Mouse (Mus musculus): ENCODE results near the gene Cep250. TPM values are rescaled to one million over a fixed set of nuclear protein-coding genes. Genes with fewer than 3 reads are reported as not detected.
"Not testable (repeated sequence)": the region's sequence is repeated elsewhere in the genome, so short reads cannot be mapped to it uniquely, and the experiment has no call there.

Gene Cep250
- polyA plus RNA-seq (2014; fragmentation: Nextera tagmentation; extraction: Ambion mirVana), result 20.5 and 23.6 TPM in 2 replicates

- Histone ChIP-seq H3K4me2 (ENCODE audit: low read depth, severe bottlenecking) (peak within 1 kb of the TSS; percentile 44), H3K4me1 (ENCODE audit: control insufficient read depth, insufficient read depth, low read length) (no peaks in the 10 kb centered on the region), H3K9ac (ENCODE audit: low read length) (peak within 1 kb of the TSS; percentile 96), H3K27ac (replicated peaks; ENCODE audit: low read depth, low read length) (peak within 1 kb of the TSS; percentile 84), H3K27me3 (ENCODE audit: control insufficient read depth, insufficient read depth, low read length) (no peaks in the 10 kb centered on the region), H3K4me3 (ENCODE audit: low read depth, low read length) (peak within 1 kb of the TSS; percentile 97), H3K9me3 (ENCODE audit: control insufficient read depth, low read length) (no peaks in the 10 kb centered on the region), H3K36me3 (ENCODE audit: control insufficient read depth, insufficient read depth, low read length) (peaks cover 2% of the 10 kb centered on the region; the same call in 1 of the 2 replicates)
- WGBS, result under 1% methylated on average over 59 of the region's 59 CpGs
- DNase-seq (ENCODE audit: low spot score) (peak; percentile 94), ATAC-seq (ENCODE audit: insufficient number of reproducible peaks, low FRiP score, low TSS enrichment, low read depth) (peak; percentile 95)
These were observed at the start of gene Cep250 for GRCm38 (mm10) chr2:155956134-155957059. Gene Cep250, plus strand, starts transcription at chr2:155956458.

GRCm38 (mm10) chr2:155914684-155915083, 41.6 kb upstream of the Cep250 start:
- no peak overlapping the region for H3K9ac ChIP-seq (ENCODE audit: low read length)
- no peak overlapping the region for H3K27ac ChIP-seq (replicated peaks; ENCODE audit: low read depth, low read length)
- peaks cover 11% of the 10 kb centered on the region for H3K36me3 ChIP-seq (ENCODE audit: control insufficient read depth, insufficient read depth, low read length)
- 92% methylated on average over 6 of the region's 6 CpGs for WGBS
- H3K27me3 ChIP-seq (ENCODE audit: control insufficient read depth, insufficient read depth, low read length), result no peaks in the 10 kb centered on the region
- DNase-seq (ENCODE audit: low spot score), result no peak
- no peak overlapping the region for H3K4me3 ChIP-seq (ENCODE audit: low read depth, low read length)
- no peak overlapping the region for H3K4me2 ChIP-seq (ENCODE audit: low read depth, severe bottlenecking)
- H3K4me1 ChIP-seq (ENCODE audit: control insufficient read depth, insufficient read depth, low read length), result no peaks in the 10 kb centered on the region
- no peaks in the 10 kb centered on the region for H3K9me3 ChIP-seq (ENCODE audit: control insufficient read depth, low read length)
- ATAC-seq (ENCODE audit: insufficient number of reproducible peaks, low FRiP score, low TSS enrichment, low read depth), result no peak

- no peaks in the 10 kb centered on the region for H3K27me3 ChIP-seq (ENCODE audit: control insufficient read depth, insufficient read depth, low read length)
- no peak for DNase-seq (ENCODE audit: low spot score)
- no peak overlapping the region for H3K4me2 ChIP-seq (ENCODE audit: low read depth, severe bottlenecking)
- 97% methylated on average over 7 of the region's 7 CpGs for WGBS
- no peaks in the 10 kb centered on the region for H3K4me1 ChIP-seq (ENCODE audit: control insufficient read depth, insufficient read depth, low read length)
- peaks cover 3% of the 10 kb centered on the region; the same call in 1 of the 2 replicates for H3K36me3 ChIP-seq (ENCODE audit: control insufficient read depth, insufficient read depth, low read length)
- H3K4me3 ChIP-seq (ENCODE audit: low read depth, low read length), result no peak overlapping the region
- no peaks in the 10 kb centered on the region for H3K9me3 ChIP-seq (ENCODE audit: control insufficient read depth, low read length)
- ATAC-seq (ENCODE audit: insufficient number of reproducible peaks, low FRiP score, low TSS enrichment, low read depth), result no peak
- H3K27ac ChIP-seq (replicated peaks; ENCODE audit: low read depth, low read length), result no peak overlapping the region
- no peak overlapping the region for H3K9ac ChIP-seq (ENCODE audit: low read length)
These were observed 33.1 kb upstream of the Cep250 start for GRCm38 (mm10) chr2:155923143-155923542.

GRCm38 (mm10) chr2:155925213-155925612, 31.0 kb upstream of the Cep250 start:
- 93% methylated on average over 6 of the region's 6 CpGs for WGBS
- not testable (repeated sequence) for H3K4me2 ChIP-seq (ENCODE audit: low read depth, severe bottlenecking); H3K36me3 ChIP-seq (ENCODE audit: control insufficient read depth, insufficient read depth, low read length); H3K4me3 ChIP-seq (ENCODE audit: low read depth, low read length); H3K4me1 ChIP-seq (ENCODE audit: control insufficient read depth, insufficient read depth, low read length); H3K27me3 ChIP-seq (ENCODE audit: control insufficient read depth, insufficient read depth, low read length); H3K27ac ChIP-seq (replicated peaks; ENCODE audit: low read depth, low read length); ATAC-seq (ENCODE audit: insufficient number of reproducible peaks, low FRiP score, low TSS enrichment, low read depth); DNase-seq (ENCODE audit: low spot score); H3K9ac ChIP-seq (ENCODE audit: low read length); H3K9me3 ChIP-seq (ENCODE audit: control insufficient read depth, low read length)

GRCm38 (mm10) chr2:155928711-155929345, 27.4 kb upstream of the Cep250 start:
- DNase-seq (ENCODE audit: low spot score) (peak; percentile 25), ATAC-seq (ENCODE audit: insufficient number of reproducible peaks, low FRiP score, low TSS enrichment, low read depth) (no peak)
- Histone ChIP-seq H3K4me3 (ENCODE audit: low read depth, low read length) (peak overlapping the region; percentile 57), H3K9ac (ENCODE audit: low read length) (no peak overlapping the region), H3K36me3 (ENCODE audit: control insufficient read depth, insufficient read depth, low read length) (no peaks in the 10 kb centered on the region; the same call in 1 of the 2 replicates), H3K27ac (replicated peaks; ENCODE audit: low read depth, low read length) (no peak overlapping the region), H3K9me3 (ENCODE audit: control insufficient read depth, low read length) (no peaks in the 10 kb centered on the region), H3K4me1 (ENCODE audit: control insufficient read depth, insufficient read depth, low read length) (peaks cover 3% of the 10 kb centered on the region), H3K27me3 (ENCODE audit: control insufficient read depth, insufficient read depth, low read length) (no peaks in the 10 kb centered on the region), H3K4me2 (ENCODE audit: low read depth, severe bottlenecking) (peak overlapping the region; percentile 66)
- WGBS, result 66% methylated on average over 7 of the region's 7 CpGs

GRCm38 (mm10) chr2:155929531-155930442, 26.5 kb upstream of the Cep250 start, which contains the start of gene Uqcc1:
Gene Uqcc1, minus strand, starts transcription at chr2:155930310.
- H3K9ac ChIP-seq (ENCODE audit: low read length), result peak within 1 kb of the TSS; percentile 50
- under 1% methylated on average over 38 of the region's 38 CpGs for WGBS
- H3K27me3 ChIP-seq (ENCODE audit: control insufficient read depth, insufficient read depth, low read length), result no peaks in the 10 kb centered on the region
- H3K4me2 ChIP-seq (ENCODE audit: low read depth, severe bottlenecking), result peak within 1 kb of the TSS; percentile 66
- no peaks in the 10 kb centered on the region for H3K9me3 ChIP-seq (ENCODE audit: control insufficient read depth, low read length)
- peaks cover 3% of the 10 kb centered on the region for H3K4me1 ChIP-seq (ENCODE audit: control insufficient read depth, insufficient read depth, low read length)
- peak; percentile 88 for ATAC-seq (ENCODE audit: insufficient number of reproducible peaks, low FRiP score, low TSS enrichment, low read depth)
- DNase-seq (ENCODE audit: low spot score), result peak; percentile 93
- peak within 1 kb of the TSS; percentile 49 for H3K27ac ChIP-seq (replicated peaks; ENCODE audit: low read depth, low read length)
- H3K4me3 ChIP-seq (ENCODE audit: low read depth, low read length), result peak within 1 kb of the TSS; percentile 57
- no peaks in the 10 kb centered on the region for H3K36me3 ChIP-seq (ENCODE audit: control insufficient read depth, insufficient read depth, low read length)

- no peaks in the 10 kb centered on the region for H3K36me3 ChIP-seq (ENCODE audit: control insufficient read depth, insufficient read depth, low read length)
- no peak overlapping the region for H3K9ac ChIP-seq (ENCODE audit: low read length)
- no peak for ATAC-seq (ENCODE audit: insufficient number of reproducible peaks, low FRiP score, low TSS enrichment, low read depth)
- H3K27me3 ChIP-seq (ENCODE audit: control insufficient read depth, insufficient read depth, low read length), result no peaks in the 10 kb centered on the region
- H3K4me3 ChIP-seq (ENCODE audit: low read depth, low read length), result no peak overlapping the region
- WGBS, result 80% methylated on average over 7 of the region's 7 CpGs
- H3K9me3 ChIP-seq (ENCODE audit: control insufficient read depth, low read length), result no peaks in the 10 kb centered on the region
- no peak overlapping the region for H3K4me2 ChIP-seq (ENCODE audit: low read depth, severe bottlenecking)
- peaks cover 18% of the 10 kb centered on the region for H3K4me1 ChIP-seq (ENCODE audit: control insufficient read depth, insufficient read depth, low read length)
- H3K27ac ChIP-seq (replicated peaks; ENCODE audit: low read depth, low read length), result no peak overlapping the region
- no peak for DNase-seq (ENCODE audit: low spot score)
These were observed 16.2 kb upstream of the Cep250 start for GRCm38 (mm10) chr2:155939897-155940529.

All from limb, embryonic 11.5 days (tissue).